Mouse (Mus musculus): ENCODE measurements at regions not wholly inside any gene's neighbourhood (a gene's known extent, or its start where the extent isn't known, plus 50 kb on each side); places are given as distances from the start of the nearest gene placed in this dataset.

DNA sequence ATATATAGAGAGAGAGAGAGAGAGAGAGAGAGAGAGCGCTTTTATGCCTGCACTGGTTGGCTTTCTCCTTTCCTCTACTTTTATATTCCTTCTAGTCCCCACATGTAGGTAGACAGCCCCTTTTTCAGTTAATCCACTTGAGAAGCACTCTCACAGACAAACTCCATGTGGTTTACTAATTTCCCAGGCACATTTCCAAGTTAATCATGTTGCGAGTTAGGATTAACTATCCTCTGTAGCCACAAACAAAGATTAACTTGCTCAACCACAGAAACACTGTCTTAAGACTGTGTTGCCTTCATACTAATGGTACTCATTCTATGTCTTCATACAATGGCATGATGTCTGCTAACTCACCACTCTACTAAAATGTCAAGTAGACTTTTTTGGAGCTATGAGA, 548.0 kb downstream of the Pdcd6ip start:
- Histone ChIP-seq H3K4me3 (ENCODE audit: low read depth, low read length) (no peak overlapping the region), H3K9me3 (ENCODE audit: control insufficient read depth, low read length) (no peaks in the 10 kb centered on the region), H3K27me3 (ENCODE audit: control insufficient read depth, insufficient read depth, low read length) (no peaks in the 10 kb centered on the region), H3K36me3 (ENCODE audit: control insufficient read depth, insufficient read depth, low read length) (no peaks in the 10 kb centered on the region), H3K9ac (ENCODE audit: low read length) (no peak overlapping the region), H3K4me2 (replicated peaks; ENCODE audit: low read depth) (no peak overlapping the region), H3K4me1 (replicated peaks; ENCODE audit: control insufficient read depth, insufficient read depth) (no peaks in the 10 kb centered on the region), H3K27ac (replicated peaks) (no peak overlapping the region)
- WGBS = 87% methylated on average over 2 of the region's 2 CpGs
- DNase-seq (ENCODE audit: low spot score) = no peak
- TF ChIP-seq EP300 (optimal IDR thresholded peaks at IDR 0.05) (no peak), CTCF (IDR thresholded peaks at IDR 0.05; ENCODE audit: low read depth) (no peak)
- ATAC-seq (ENCODE audit: low FRiP score, low TSS enrichment) = no peak

DNA sequence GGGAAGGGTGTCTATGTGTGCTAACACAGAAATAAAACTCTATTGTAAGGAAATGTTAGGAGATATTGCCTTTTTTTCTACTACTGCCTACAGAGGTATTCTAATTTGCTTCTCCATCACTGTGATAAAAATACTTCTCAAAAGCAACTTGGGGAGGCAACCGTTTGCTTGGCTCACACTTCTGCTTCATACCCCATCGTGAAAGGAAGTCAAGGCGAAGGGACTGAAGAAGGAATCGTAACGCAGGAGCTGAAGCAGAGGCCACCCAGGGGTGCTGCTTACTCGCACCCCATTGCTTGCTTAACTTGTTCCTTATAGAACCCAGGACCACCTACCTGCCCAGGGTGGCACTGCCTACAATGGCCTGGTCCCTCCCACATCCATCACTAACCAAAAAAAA, 550.0 kb downstream of the Pdcd6ip start:
- no peak overlapping the region for H3K4me3 ChIP-seq (ENCODE audit: low read depth, low read length)
- H3K9ac ChIP-seq (ENCODE audit: low read length) = no peak overlapping the region
- H3K9me3 ChIP-seq (ENCODE audit: control insufficient read depth, low read length) = no peaks in the 10 kb centered on the region
- no peaks in the 10 kb centered on the region for H3K27me3 ChIP-seq (ENCODE audit: control insufficient read depth, insufficient read depth, low read length)
- no peak overlapping the region for H3K4me2 ChIP-seq (replicated peaks; ENCODE audit: low read depth)
- H3K36me3 ChIP-seq (ENCODE audit: control insufficient read depth, insufficient read depth, low read length) = no peaks in the 10 kb centered on the region
- WGBS = 86% methylated on average over 6 of the region's 6 CpGs
- H3K27ac ChIP-seq (replicated peaks) = no peak overlapping the region
- ATAC-seq (ENCODE audit: low FRiP score, low TSS enrichment) (no peak), DNase-seq (ENCODE audit: low spot score) (no peak)
- no peak for TF ChIP-seq CTCF (IDR thresholded peaks at IDR 0.05; ENCODE audit: low read depth)
- TF ChIP-seq EP300 (optimal IDR thresholded peaks at IDR 0.05) = no peak
- no peaks in the 10 kb centered on the region for H3K4me1 ChIP-seq (replicated peaks; ENCODE audit: control insufficient read depth, insufficient read depth)

DNA sequence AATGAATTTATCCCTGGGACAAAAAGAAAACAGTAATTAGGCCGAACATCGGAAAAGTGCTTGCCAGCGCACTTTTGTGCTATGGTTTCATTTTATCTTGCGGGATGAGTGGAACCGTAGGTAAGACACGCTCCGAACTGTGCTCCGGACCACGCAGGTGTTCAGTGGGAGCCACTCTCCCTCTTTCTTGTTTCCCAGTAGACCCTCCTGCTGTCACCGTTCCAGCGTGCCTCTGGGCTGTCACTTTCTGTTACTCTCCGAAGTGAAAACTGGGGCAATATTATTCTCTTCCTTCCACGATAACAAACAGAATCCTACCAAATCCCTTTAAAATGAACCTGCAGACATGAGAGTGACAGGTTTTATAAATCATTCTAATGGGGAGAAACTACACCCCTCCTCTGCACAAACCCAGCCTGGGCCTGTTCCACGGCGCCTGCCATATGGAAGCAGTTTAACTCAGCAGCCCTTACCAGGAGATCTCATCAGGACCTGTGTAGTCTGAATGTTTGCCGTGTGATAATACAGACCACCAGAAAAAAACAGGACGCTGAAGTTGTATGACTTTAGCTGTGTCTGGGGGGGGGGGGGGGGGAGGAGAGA, 550.5 kb downstream of the Pdcd6ip start:
- H3K9ac ChIP-seq (ENCODE audit: low read length) = no peak overlapping the region
- H3K27ac ChIP-seq (replicated peaks) = no peak overlapping the region
- no peak for DNase-seq (ENCODE audit: low spot score)

DNA sequence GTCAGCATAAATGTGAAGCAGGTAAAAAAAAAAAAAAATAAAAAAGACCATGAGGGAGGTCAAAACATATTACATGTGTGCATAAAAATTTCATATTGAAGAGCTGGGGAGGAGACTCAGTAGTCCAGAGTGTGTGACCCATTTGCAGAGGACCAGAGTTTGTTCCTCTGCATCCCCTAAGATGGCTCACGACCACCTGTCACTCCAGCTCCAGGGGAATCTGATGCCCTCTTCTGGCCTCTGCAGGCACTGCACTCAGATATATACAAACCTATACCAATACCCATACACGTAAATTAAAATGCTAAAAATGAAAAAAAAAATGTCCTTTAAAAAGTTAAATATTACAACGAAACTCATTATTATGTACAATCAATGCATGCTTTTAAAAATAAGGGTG, 551.4 kb downstream of the Pdcd6ip start:
- WGBS = 55% methylated on average over 3 of the region's 3 CpGs
- no peak overlapping the region for H3K4me3 ChIP-seq (ENCODE audit: low read depth, low read length)
- H3K27ac ChIP-seq (replicated peaks) = no peak overlapping the region
- no peaks in the 10 kb centered on the region for H3K9me3 ChIP-seq (ENCODE audit: control insufficient read depth, low read length)
- TF ChIP-seq CTCF (IDR thresholded peaks at IDR 0.05; ENCODE audit: low read depth) = no peak
- TF ChIP-seq EP300 (optimal IDR thresholded peaks at IDR 0.05) = no peak
- no peaks in the 10 kb centered on the region for H3K4me1 ChIP-seq (replicated peaks; ENCODE audit: control insufficient read depth, insufficient read depth)
- no peak overlapping the region for H3K9ac ChIP-seq (ENCODE audit: low read length)
- DNase-seq (ENCODE audit: low spot score) (no peak), ATAC-seq (ENCODE audit: low FRiP score, low TSS enrichment) (no peak)
- no peaks in the 10 kb centered on the region for H3K27me3 ChIP-seq (ENCODE audit: control insufficient read depth, insufficient read depth, low read length)
- H3K36me3 ChIP-seq (ENCODE audit: control insufficient read depth, insufficient read depth, low read length) = no peaks in the 10 kb centered on the region
- no peak overlapping the region for H3K4me2 ChIP-seq (replicated peaks; ENCODE audit: low read depth)

More for the DNA sequence above, 550.5 kb downstream of the Pdcd6ip start:
- Histone ChIP-seq H3K36me3 (ENCODE audit: control insufficient read depth, insufficient read depth, low read length) (no peaks in the 10 kb centered on the region), H3K4me1 (replicated peaks; ENCODE audit: control insufficient read depth, insufficient read depth) (no peaks in the 10 kb centered on the region), H3K27me3 (ENCODE audit: control insufficient read depth, insufficient read depth, low read length) (no peaks in the 10 kb centered on the region), H3K4me2 (replicated peaks; ENCODE audit: low read depth) (no peak overlapping the region), H3K4me3 (ENCODE audit: low read depth, low read length) (no peak overlapping the region), H3K9me3 (ENCODE audit: control insufficient read depth, low read length) (no peaks in the 10 kb centered on the region)
- WGBS = 81% methylated on average over 17 of the region's 17 CpGs
- TF ChIP-seq EP300 (optimal IDR thresholded peaks at IDR 0.05) (no peak), CTCF (IDR thresholded peaks at IDR 0.05; ENCODE audit: low read depth) (no peak)
- no peak for ATAC-seq (ENCODE audit: low FRiP score, low TSS enrichment)

GRCm38 (mm10) chr9:113149084-113149483, 559.0 kb downstream of the Pdcd6ip start:
- no peak overlapping the region for H3K4me3 ChIP-seq (ENCODE audit: low read depth, low read length)
- DNase-seq (ENCODE audit: low spot score) = no peak
- H3K4me1 ChIP-seq (replicated peaks; ENCODE audit: control insufficient read depth, insufficient read depth) = no peaks in the 10 kb centered on the region
- H3K27me3 ChIP-seq (ENCODE audit: control insufficient read depth, insufficient read depth, low read length) = no peaks in the 10 kb centered on the region
- no peak overlapping the region for H3K4me2 ChIP-seq (replicated peaks; ENCODE audit: low read depth)
- H3K9ac ChIP-seq (ENCODE audit: low read length) = no peak overlapping the region
- TF ChIP-seq CTCF (IDR thresholded peaks at IDR 0.05; ENCODE audit: low read depth) = no peak
- TF ChIP-seq EP300 (optimal IDR thresholded peaks at IDR 0.05) = no peak
- H3K9me3 ChIP-seq (ENCODE audit: control insufficient read depth, low read length) = no peaks in the 10 kb centered on the region
- no peak overlapping the region for H3K27ac ChIP-seq (replicated peaks)
- WGBS = 53% methylated on average over 5 of the region's 5 CpGs
- ATAC-seq (ENCODE audit: low FRiP score, low TSS enrichment) = no peak
- no peaks in the 10 kb centered on the region for H3K36me3 ChIP-seq (ENCODE audit: control insufficient read depth, insufficient read depth, low read length)

DNA sequence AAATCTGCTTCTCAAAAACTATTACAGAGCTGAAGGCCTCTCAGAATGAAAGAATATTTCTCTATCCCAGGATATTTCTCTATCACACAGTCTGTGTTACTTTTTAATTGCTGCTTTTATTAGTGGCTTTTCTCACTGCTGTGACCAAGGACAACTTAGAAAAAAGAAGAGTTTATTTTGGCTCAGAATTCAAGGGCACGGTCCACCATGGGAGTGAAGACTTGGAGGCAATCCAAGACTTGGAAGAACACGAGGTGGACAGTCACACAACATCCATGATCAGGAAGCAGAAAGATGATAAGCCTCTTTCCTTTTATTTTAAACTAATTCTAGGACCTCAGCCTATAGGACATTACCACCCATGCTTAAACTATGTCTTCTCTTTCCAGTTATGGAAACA, 561.5 kb downstream of the Pdcd6ip start:
- no peak overlapping the region for H3K4me3 ChIP-seq (ENCODE audit: low read depth, low read length)
- H3K4me1 ChIP-seq (replicated peaks; ENCODE audit: control insufficient read depth, insufficient read depth) = no peaks in the 10 kb centered on the region
- no peak overlapping the region for H3K4me2 ChIP-seq (replicated peaks; ENCODE audit: low read depth)
- DNase-seq (ENCODE audit: low spot score) (no peak), ATAC-seq (ENCODE audit: low FRiP score, low TSS enrichment) (no peak)
- no peaks in the 10 kb centered on the region for H3K27me3 ChIP-seq (ENCODE audit: control insufficient read depth, insufficient read depth, low read length)
- H3K36me3 ChIP-seq (ENCODE audit: control insufficient read depth, insufficient read depth, low read length) = no peaks in the 10 kb centered on the region
- 50% methylated on average over 2 of the region's 2 CpGs for WGBS
- no peak overlapping the region for H3K27ac ChIP-seq (replicated peaks)
- TF ChIP-seq EP300 (optimal IDR thresholded peaks at IDR 0.05) = no peak
- no peak for TF ChIP-seq CTCF (IDR thresholded peaks at IDR 0.05; ENCODE audit: low read depth)
- no peaks in the 10 kb centered on the region for H3K9me3 ChIP-seq (ENCODE audit: control insufficient read depth, low read length)
- H3K9ac ChIP-seq (ENCODE audit: low read length) = no peak overlapping the region

Measured in stomach, postnatal 0 days (tissue).